Mouse (Mus musculus) heart, adult 2 months (tissue): ENCODE results near the gene Krt36. TPM values are rescaled to one million over a fixed set of nuclear protein-coding genes. Genes with fewer than 3 reads are reported as not detected.

Experiments used
- DNase-seq, 2 experiments: peaks; one replicate each; pipeline ENCODE4 v3.0.0; 2021
- H3K27ac ChIP-seq: fragments of 200-600 bp; 2 replicates; pipeline ENCODE4 v1.8.1; 2022
- H3K27me3 ChIP-seq: fragments of 200-500 bp; 2 replicates; pipeline ENCODE4 v1.6.1; 2012; ENCODE audit warnings: mild to moderate bottlenecking, low read length, inconsistent platforms, mixed read lengths; ENCODE audit not compliant: control insufficient read depth, insufficient read depth
- H3K36me3 ChIP-seq: fragments of 200-500 bp; 2 replicates; pipeline ENCODE4 v1.6.1; 2012; ENCODE audit warnings: low read length, inconsistent platforms; ENCODE audit not compliant: control insufficient read depth, insufficient read depth
- H3K4me1 ChIP-seq: fragments of 200-500 bp; 2 replicates; pipeline ENCODE4 v1.6.1; 2011; ENCODE audit warnings: low read length; ENCODE audit not compliant: control insufficient read depth, insufficient read depth
- H3K4me3 ChIP-seq: fragments of 200-600 bp; 2 replicates; pipeline ENCODE4 v1.8.1; 2022
- H3K79me2 ChIP-seq: fragments of 200-500 bp; replicated peaks from 2 replicates; pipeline ENCODE4 v1.6.1; 2012; ENCODE audit warnings: mild to moderate bottlenecking, inconsistent platforms, low read length, moderate library complexity, mixed read lengths; ENCODE audit not compliant: control insufficient read depth, insufficient read depth
- H3K9ac ChIP-seq: fragments of 200-500 bp; 2 replicates; pipeline ENCODE4 v1.6.1; 2012; ENCODE audit warnings: low read depth, mild to moderate bottlenecking, control low read depth, inconsistent platforms, low read length, mixed read lengths
- CTCF ChIP-seq: fragments of 200-600 bp; IDR thresholded peaks from 2 replicates; pipeline ENCODE4 v1.8.1; 2022; ENCODE audit warnings: antibody characterized with exemption, mild to moderate bottlenecking, moderate library complexity
- EP300 ChIP-seq: fragments of 200-500 bp; IDR thresholded peaks from 2 replicates; pipeline ENCODE4 v1.6.1; 2011; ENCODE audit warnings: low read depth, low read length, control low read depth; ENCODE audit not compliant: insufficient read depth
- POLR2A ChIP-seq: fragments of 200-500 bp; IDR thresholded peaks from 2 replicates; pipeline ENCODE4 v1.6.1; 2011; ENCODE audit warnings: mild to moderate bottlenecking, low read depth, low read length, control low read depth; ENCODE audit not compliant: insufficient read depth
- WGBS: fragments of 180-500 bp; shearing (Covaris S2); methylation state at CpG from one replicate; pipeline ENCODE4 v1.1.7; 2018; 5-methylcytosine and 5-hydroxymethylcytosine counted together
- intact Hi-C: fragments of 180-260 bp; cut with DNase I; formaldehyde crosslinking; loops from one replicate; pipeline ENCODE4 v1.15.1; 2025
- polyA plus RNA-seq: library from polyadenylated mRNA; depleted of rRNA; stranded (reverse); fragments of >200 nt; gene quantifications from 2 replicates; pipeline ENCODE4 v1.2.3, GENCODE M21; 2012
- total RNA-seq, 2 experiments: library from RNA; stranded (reverse); gene quantifications; 2 replicates each; pipeline ENCODE4 v1.2.3; 2021

Krt36 gene
- total and polyA plus RNA-seq, 3 experiments = not detected

GRCm38 (mm10) chr11:100124901-100125300 is 19.5 kb upstream of the Krt36 start:
- H3K36me3 ChIP-seq = no peaks in the 10 kb centered on the region
- DNase-seq = no peak
- no peak for TF ChIP-seq POLR2A
- TF ChIP-seq CTCF = no peak
- no peak for TF ChIP-seq EP300
- no peaks in the 10 kb centered on the region for H3K27me3 ChIP-seq
- no peak overlapping the region for H3K4me3 ChIP-seq
- WGBS = 76% methylated on average over 7 of the region's 7 CpGs
- no peaks in the 10 kb centered on the region for H3K79me2 ChIP-seq
- no peaks in the 10 kb centered on the region for H3K4me1 ChIP-seq
- no peak overlapping the region for H3K9ac ChIP-seq
- intact Hi-C loops = no loop called here
- no peak overlapping the region for H3K27ac ChIP-seq

DNA sequence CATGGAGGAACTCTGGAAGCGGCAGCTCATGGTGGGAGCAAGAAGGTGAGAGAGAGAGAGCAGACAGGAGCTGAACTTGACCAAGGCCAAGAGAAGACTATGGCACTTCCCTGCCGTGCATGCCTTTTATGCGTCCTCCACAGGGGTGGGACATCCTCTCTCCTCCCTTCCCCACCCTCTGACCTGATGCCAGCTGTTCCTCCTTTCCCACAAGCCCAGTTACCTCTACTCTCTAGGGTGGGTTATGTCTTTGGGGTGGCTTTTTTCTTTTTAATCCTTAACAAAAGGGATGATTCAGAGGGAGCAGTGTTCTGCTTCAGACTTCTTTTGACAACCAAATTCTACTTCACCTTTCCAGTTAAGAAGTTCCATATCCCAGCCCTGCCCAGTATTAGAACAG is 16.0 kb upstream of the Krt36 start, which contains the start of gene Krt13:
TSS of gene Krt13 (minus strand) at position 101 of the 400 bp plus-strand sequence.
- no peaks in the 10 kb centered on the region for H3K36me3 ChIP-seq
- intact Hi-C loops = no loop called here
- H3K27ac ChIP-seq = no peak within 1 kb of the TSS
- no peak within 1 kb of the TSS for H3K9ac ChIP-seq
- H3K79me2 ChIP-seq = no peaks in the 10 kb centered on the region
- DNase-seq = no peak
- H3K4me3 ChIP-seq = no peak within 1 kb of the TSS
- WGBS = 80% methylated on average over 3 of the region's 3 CpGs
- H3K4me1 ChIP-seq = no peaks in the 10 kb centered on the region
- TF ChIP-seq EP300 = no peak
- no peak for TF ChIP-seq POLR2A
- TF ChIP-seq CTCF = no peak
- no peaks in the 10 kb centered on the region for H3K27me3 ChIP-seq

- no peaks in the 10 kb centered on the region for H3K79me2 ChIP-seq
- H3K4me3 ChIP-seq = no peak overlapping the region
- 53% methylated on average over 5 of the region's 5 CpGs for WGBS
- no peak overlapping the region for H3K27ac ChIP-seq
- no peak for DNase-seq
- H3K4me1 ChIP-seq = no peaks in the 10 kb centered on the region
- no peak overlapping the region for H3K9ac ChIP-seq
- intact Hi-C loops = no loop called here
- no peaks in the 10 kb centered on the region for H3K27me3 ChIP-seq
- no peaks in the 10 kb centered on the region for H3K36me3 ChIP-seq
- TF ChIP-seq EP300 (no peak), CTCF (no peak), POLR2A (no peak)
These were observed 14.9 kb upstream of the Krt36 start for GRCm38 (mm10) chr11:100120331-100120730.

DNA sequence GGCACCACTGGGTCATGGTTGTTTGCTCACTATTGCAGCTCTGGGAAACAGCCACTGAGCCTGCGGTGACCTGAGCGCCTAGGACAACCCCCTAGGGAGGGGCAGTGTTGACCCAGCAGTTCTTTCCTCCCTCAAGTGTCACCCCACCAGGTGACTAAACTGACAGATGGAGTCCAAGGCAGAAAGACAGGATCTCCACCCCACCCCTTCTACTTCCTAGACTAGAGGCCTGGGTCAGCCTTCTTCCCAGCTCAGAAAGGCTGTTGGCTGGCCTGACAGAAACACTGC is 8.3 kb upstream of the Krt36 start:
- DNase-seq = no peak
- no peaks in the 10 kb centered on the region for H3K4me1 ChIP-seq
- H3K9ac ChIP-seq = no peak overlapping the region
- no peak overlapping the region for H3K4me3 ChIP-seq
- WGBS = 67% methylated on average over 2 of the region's 2 CpGs
- intact Hi-C loops = no loop called here
- no peaks in the 10 kb centered on the region for H3K27me3 ChIP-seq
- H3K79me2 ChIP-seq = no peaks in the 10 kb centered on the region
- H3K27ac ChIP-seq = no peak overlapping the region
- TF ChIP-seq EP300 (no peak), CTCF (no peak), POLR2A (no peak)
- H3K36me3 ChIP-seq = no peaks in the 10 kb centered on the region

DNA sequence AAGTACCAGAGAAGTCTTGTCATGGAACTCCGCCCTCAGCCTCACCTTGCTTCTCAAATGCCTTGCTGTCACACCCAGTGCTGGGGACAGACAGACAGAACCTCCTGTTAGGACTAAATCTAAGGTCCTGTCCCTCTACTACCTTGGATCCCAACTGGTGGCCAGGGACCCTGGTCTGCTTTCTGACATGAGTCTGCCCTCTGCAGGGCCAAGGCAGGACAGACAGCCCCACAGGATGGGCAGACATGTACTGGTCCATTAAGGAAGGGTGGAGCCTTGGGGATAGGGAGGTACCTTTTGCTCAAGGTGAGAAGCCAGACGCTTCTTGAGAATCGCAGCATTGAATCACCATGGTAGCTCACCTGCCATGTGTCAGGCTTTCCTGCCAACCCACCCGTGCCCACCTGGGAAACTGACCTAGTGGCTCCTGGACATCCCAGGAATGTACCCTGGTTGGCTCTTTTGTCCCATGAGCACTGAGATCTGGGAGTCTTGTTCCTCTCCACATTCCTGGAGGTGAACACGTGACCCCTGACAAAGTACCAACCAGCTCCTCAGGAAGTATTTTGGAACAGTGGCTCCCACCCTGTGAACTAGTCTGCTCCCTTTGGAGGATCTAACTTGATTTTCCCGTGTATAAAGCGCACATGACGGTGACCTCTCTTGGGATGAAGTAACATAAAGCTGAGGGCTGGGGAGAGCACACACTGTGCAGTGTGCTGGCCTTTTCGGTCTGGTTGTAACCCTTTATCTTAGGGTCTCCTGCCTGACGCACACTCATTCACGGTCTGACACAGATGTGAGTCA is 7.7 kb upstream of the Krt36 start:
- H3K27me3 ChIP-seq = no peaks in the 10 kb centered on the region
- DNase-seq = no peak
- no peaks in the 10 kb centered on the region for H3K79me2 ChIP-seq
- TF ChIP-seq POLR2A (no peak), EP300 (no peak), CTCF (no peak)
- no peak overlapping the region for H3K9ac ChIP-seq
- H3K4me3 ChIP-seq = no peak overlapping the region
- no peaks in the 10 kb centered on the region for H3K4me1 ChIP-seq
- no peaks in the 10 kb centered on the region for H3K36me3 ChIP-seq
- intact Hi-C loops = no loop called here
- H3K27ac ChIP-seq = no peak overlapping the region
- 77% methylated on average over 11 of the region's 11 CpGs for WGBS

GRCm38 (mm10) chr11:100102693-100103429 is 2.6 kb downstream of the Krt36 start:
- no peak overlapping the region for H3K27ac ChIP-seq
- no peaks in the 10 kb centered on the region for H3K27me3 ChIP-seq
- no peaks in the 10 kb centered on the region for H3K79me2 ChIP-seq
- no peak overlapping the region for H3K4me3 ChIP-seq
- intact Hi-C loops = no loop called here
- WGBS = 46% methylated on average over 15 of the region's 15 CpGs
- no peak overlapping the region for H3K9ac ChIP-seq
- DNase-seq = no peak
- H3K36me3 ChIP-seq = no peaks in the 10 kb centered on the region
- H3K4me1 ChIP-seq = no peaks in the 10 kb centered on the region
- TF ChIP-seq CTCF (no peak), EP300 (no peak), POLR2A (no peak)
